Mouse (Mus musculus) heart, postnatal 4 days (tissue): ENCODE results near the gene Zfp839. TPM values are rescaled to one million over a fixed set of nuclear protein-coding genes. Genes with fewer than 3 reads are reported as not detected.
A peak's percentile ranks its signal among the peaks of the same experiment; 100 is the strongest.

Experiments used
- DNase-seq: peaks from one replicate; pipeline ENCODE4 v3.0.0; 2021
- total RNA-seq, 2 experiments: library from RNA; stranded (reverse); gene quantifications; 2 replicates each; pipeline ENCODE4 v1.2.3; 2021

Zfp839 gene
- 1 to 10 TPM; 6.7 to 6.9 TPM for total RNA-seq

DNA sequence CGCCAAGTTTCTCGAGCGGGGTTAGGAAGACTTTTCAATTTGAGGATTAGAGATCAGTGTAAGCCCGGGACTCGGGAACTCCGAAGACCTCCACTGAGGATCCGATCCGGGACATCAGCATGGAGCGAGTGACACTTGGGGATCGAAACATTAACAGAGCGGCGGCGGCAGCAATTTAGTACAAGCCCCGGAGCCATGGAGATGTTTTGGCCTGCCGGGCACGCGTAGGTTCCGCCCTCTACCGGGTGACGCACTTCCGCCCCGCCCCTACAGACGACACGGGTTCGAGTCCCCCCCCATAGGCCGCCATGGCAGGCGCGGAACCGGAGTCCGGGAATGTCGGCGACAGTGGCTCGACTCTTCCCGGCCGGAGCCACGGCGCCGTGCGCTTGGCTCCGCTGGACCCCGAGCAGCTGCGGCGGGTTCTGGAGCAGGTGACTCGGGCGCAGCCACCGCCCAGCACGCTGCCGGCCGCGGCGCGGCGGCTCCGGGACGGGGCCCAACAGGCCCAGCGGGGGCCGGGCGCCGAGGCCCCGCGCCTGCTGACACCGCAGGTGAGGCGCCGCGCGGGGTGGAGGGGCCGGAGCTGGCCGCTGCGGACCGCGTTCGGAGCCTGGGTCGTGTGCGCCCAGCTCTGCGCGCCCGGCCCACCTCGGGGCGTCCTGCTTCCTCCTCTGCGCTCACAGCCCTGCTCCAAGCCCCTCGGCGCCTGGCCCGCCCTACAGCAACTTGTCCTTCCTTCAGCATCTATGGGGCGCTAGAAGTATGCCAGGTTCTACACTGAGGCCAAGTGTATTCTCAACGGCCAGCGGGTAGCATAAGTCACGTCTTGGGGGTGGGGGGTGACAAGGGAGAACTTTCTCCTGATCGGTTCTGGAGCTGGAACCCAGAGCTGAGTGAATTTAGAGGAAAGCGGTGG, at the start of gene Zfp839:
TSS of gene Zfp839 (plus strand) at position 244 of the 919 bp plus-strand sequence.
- DNase-seq, result peak; percentile 88

DNA sequence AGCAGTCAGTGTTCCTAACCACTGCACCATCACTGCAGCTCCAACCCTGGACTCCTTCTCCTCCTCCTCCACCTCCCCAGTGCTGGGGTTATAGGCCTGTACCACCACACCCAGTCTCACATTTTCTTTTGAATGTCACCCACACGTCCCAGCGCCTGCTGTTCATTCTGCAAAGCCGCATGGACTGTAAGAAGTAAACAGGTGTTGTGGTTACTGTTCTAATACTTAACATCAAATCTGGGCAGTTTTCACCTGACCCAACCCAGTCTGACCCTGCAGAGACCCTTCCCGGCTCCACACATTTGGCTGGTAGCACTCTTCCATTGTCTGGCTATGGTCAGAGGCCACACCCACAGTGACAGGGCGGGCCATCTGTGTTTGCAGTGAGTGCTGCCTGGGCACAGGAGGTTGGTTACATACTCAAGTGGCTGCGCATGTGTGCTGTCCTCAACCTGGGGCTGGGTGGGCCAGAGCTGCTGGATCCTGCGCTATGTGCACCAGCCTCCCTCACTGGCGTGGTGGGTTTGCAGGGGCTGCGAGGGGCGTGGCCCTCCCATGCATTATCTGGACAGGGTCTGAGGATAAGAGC, 48.1 kb upstream of the Zfp839 start:
- DNase-seq, result no peak

DNA sequence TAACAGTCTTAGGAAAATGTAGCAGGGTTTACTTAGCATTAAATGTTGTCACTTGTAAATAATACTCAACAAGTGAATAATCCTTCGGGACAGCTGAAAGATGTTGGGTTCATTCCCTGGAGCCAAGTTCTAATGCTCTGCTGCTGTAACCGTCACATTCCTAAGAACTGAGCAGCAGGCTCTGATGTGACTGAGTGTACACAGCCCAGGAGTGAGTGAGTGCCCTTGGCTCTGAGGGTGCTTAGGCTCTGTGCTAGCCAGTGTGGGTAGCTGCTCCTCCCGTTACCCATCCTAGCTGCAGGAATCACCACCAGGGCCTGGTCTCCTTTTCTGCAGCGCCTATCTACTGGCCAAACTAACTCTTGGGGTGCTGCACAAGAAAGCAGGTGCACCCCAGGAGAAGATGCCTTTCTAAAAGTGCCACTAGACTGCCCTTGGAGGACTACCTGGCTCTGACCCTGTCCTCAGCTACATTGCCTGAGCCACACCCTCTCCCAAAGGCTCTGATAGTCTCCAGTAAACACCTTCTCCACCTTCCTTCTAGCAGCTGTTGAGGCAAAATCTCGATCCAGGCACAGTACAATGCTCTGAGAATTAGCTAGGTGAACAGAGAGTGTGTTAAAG, 47.3 kb upstream of the Zfp839 start:
- no peak for DNase-seq

DNA sequence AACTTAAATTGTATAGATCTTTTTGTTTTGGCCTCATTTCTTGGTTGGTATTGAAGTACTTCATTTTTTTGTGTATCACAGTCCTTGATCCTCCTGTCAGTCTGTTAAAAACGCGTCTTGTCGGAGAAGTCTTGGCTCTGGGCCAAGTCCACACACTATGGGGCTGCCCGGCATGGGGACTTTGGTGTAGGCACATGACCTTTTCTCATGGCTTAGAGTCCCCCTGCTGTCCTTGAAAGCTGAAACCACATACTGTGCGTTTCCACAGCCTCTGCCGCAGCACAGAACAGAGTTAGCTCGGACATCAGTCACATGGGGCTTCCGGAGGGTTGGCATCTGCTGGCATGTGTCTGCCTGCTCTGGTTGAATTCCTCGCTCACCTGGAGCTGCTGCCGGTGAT, 45.8 kb upstream of the Zfp839 start:
- peak; percentile 61 for DNase-seq

DNA sequence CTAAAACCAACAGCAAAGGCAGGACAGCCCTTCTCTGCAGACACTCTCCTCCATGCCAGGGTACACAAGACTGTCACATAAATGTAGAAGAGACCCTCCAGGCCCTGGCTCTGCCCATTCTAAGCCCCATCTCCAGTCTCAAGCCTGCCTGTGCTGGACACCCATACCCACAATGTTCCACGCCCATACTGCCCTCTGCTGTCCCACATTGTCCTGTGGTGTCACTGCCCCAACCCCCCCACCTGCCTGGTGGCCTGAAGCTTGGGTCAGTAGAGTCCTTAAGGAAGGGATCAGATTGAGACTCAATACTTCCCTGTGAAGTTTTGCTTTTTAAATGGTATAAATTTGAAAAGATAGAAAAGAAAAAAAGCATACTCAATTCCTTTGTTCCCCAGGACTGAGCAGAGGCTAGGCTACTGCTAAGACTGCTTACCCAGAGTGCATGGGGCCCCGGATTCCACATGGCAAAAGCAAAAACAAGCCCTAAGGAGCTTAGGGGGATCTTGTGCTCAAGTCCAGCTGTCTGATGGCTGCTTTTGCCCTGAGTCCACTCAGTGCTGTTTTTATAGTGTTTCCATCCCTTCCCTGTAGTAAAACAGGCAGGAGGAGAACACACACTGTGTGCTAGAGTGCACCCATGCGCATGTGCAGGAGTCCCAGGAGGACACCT, 43.6 kb upstream of the Zfp839 start:
- peak; percentile 49 for DNase-seq

DNA sequence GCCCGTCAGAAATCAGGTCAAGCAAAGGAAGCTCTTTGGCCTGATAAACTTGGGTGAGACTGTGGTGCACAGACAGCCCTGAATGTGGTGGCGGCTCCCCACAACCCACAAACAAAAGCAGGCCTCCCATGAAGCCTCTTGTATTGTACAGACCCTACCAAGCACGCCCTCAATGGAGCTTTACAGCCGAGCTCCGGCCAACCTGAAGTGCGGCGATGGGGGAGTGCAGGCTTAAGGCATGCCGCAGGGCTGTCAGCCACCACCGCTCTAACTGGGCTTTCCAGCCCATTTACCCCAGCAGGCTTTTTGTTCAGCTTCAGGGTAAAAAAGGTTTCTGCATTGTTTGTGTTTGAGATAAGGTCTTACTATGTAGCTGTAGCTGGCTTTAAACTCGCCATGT, 41.6 kb upstream of the Zfp839 start:
- DNase-seq, result no peak

DNA sequence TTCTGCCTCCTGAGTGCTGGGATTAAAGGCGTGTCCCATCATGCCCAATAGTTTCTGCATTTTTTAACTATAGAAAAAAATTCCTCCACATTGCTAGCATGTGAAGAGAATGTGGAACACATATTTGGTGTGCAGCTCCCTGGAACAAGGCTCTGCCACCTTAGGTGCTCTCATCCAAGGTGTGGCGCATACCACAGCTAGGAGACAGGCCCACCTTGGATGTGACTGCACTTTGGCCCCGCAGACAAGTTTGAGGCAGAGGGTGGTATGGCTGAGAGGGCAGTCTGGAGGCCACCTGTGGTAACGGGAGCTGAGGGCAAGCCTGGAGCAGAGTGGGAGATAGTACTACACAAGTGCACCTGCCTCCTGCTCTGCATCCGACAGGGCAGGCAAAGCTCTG, 41.2 kb upstream of the Zfp839 start:
- no peak for DNase-seq

DNA sequence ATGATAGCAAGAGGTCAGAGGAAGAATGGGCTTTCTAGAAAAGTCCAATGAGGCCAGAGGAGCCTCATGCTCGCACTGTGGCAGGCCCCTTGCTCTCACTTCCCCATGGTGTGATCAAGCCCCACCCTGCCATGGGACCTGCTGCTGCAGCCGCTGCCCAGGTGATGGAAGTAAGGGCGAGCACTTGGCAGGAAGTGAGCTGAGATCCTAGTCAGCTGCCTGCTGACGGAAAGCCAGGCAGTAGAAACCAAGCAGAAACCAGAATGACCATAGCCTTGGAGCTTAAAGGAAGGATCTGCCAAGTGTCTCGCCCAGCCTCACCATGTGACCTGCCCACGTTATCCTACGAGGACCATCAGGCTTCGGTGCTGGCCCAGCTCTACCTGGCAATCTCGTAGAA, 36.9 kb upstream of the Zfp839 start:
- DNase-seq, result no peak

DNA sequence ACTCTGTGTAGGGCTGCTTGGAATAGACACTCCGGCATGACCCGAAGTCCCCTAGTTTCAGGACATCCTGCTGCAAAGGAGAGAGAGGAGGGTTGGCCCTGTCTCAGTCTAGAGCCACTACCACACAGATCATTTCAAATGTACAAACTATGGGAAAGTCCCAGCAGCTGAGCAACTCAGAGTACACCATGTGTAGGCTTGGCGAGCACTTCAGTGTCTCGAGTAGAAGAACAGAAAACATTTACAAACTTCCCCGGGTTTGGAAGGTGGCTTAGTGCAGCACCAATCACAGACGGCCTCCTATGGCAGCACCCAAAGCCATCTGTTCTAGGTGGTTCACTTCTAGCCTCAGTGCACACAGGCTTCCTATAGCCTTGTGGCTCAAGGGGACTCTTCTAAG, 36.4 kb upstream of the Zfp839 start:
- DNase-seq, result no peak

DNA sequence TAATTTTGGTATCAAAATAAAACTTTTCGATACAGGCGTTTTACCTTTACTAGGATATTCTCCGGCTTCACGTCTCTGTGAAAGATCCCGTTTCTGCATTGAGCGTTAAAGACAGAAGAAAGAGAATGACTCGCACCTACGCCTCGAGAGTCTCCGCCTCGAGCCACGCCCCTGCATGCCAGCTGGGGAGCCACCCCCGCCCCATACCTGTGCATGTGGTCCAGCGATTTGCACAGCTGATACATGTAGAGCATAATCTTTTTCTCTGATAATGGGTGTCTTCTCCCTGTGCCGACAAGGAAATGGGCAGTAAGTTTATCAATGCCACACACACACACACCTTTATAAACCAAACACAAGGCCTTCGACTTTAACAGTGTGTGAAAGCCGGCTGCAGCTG, 35.1 kb upstream of the Zfp839 start:
- DNase-seq, result no peak

DNA sequence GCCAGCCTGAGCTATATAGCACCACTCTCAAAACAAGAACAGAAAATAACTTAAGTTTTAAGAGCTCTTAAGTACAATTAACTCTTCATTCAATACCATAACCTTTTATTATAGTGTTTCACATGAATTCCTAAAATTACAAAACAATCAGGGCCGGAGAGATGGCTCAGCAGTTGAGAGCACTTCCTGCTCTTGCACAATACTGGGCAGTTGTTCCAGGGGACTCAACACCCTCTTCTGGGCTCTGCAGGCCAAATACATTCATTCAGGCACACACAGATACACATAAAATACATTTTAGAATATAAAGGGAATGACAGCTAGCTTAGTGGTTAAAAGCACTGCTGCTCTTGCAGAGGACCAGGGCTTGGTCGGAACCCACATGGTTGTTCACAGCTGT, 33.2 kb upstream of the Zfp839 start:
- DNase-seq, result no peak

DNA sequence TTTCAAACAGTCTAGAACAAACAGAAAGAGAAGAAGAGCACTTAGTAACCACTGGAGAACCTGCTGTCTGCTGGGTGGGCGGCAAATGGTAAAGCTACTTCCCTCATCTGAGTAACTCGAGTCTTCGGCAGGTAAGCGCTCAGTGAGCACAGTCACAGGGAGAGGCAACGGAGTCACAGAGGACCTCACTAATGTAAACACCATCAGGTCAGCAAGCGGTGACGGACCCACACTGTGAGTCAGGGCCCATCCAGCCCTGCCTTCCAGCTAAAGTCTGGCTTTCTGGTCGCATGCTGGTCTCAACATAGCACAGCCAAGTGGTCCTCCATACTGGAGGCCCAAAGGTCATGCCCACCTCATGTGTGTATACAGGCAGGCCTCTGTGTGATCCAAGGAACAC, 30.7 kb upstream of the Zfp839 start:
- DNase-seq, result no peak

DNA sequence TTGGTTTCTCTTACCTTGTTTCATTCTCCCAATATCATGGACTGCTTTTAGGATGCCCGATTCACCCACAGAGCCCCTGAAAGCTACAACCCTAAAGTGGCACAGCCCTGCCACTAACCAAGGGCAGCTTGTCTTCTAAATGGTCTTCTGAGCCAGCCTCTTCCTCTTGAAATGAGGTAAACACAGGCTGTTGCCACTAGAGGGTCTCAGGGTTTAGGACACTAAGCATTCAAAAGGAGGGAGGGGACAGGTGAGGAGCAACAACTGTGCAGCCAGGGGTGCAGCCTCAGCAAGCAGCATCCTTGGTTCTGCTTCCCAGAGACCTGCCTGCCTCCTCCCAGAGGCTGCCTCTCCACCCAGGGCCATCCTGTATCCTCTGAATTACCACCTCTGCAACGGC, 28.3 kb upstream of the Zfp839 start:
- no peak for DNase-seq

DNA sequence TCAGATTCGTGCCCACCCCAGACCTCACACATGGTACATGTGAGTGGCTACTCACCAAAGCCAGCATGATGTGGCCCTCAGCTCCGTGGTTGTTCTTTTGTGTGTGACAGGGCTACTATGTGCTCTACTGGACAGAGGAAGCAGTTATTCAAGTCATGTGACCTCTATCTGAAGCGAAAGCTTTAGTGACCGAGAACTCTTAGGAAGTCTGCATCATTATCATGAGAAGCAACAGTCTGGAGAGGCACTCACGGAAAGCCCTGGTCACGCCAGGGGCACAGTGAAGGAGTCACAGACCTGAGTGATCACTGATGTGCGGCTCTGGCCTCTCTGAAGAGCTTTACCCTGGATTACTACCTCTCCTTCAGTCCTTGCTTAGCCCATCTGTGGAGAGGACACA, 27.7 kb upstream of the Zfp839 start:
- DNase-seq, result no peak

DNA sequence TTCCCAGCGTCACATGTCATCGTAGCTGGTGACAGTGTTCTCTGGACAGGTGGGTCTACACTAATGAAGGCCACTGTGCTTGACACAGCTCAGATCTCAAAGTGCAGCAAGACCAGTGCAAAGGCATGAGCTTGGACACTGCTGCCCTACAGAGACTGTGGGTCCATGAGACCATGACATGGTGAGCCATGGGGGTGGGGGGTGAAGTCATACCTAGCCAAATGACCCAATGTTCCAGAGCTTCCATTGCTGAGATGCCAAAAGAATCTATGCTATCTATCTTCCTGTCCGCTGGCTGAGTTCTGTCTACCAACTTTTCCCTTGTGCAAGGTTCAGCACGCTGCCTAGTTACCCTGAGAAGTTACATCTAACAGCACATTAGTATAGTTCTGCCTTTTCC, 21.1 kb upstream of the Zfp839 start:
- DNase-seq, result no peak

DNA sequence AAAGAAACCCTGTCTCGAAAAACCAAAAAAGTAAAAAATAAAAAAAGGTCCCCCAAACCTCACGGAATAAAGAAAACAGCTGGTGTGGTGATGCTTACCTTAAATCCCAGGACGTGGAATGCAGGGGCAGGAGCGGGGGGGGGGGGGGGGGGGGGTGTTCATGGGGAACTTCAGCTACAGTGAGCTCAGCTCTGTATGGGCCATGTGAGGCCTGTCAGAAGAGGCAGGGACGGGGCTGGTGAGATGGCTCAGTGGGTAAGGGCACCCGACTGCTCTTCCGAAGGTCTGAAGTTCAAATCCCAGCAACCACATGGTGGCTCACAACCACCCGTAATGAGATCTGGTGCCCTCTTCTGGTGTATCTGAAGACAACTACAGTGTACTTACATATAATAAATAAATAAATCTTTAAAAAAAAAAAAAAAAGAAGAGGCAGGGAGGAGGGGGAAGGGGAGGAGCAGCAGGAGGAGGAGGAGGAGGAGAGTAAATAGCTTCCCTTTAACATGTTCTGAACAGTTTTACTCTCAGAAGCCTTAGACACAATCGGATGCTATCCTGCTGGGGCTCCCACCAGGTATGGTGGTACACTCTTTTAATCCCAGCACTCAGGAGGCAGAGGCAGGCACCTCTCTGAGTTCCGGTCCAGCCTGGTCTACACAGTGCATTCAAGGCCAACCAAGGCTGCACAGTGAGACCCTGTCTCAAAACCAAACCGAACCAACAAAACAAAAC, 19.6 kb upstream of the Zfp839 start:
- DNase-seq, result no peak

DNA sequence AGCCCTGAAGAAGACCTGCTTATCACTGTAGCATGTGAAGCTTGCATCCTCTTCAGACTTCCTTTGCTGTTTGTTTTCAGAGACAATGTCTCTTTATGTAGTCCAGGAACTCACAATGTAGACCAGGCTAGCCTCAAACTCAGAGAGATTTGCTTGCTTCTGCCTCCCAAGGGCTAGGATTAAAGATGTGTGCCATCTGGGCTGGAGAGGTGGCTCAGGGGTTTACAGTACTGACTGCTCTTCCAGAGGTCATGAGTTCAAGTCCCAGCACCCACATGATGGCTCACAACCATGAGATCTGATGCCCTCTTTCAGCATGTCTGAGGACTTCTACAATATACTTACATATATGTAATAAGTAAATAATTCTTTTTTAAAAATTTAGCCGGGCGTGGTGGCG, 14.9 kb upstream of the Zfp839 start:
- no peak for DNase-seq

DNA sequence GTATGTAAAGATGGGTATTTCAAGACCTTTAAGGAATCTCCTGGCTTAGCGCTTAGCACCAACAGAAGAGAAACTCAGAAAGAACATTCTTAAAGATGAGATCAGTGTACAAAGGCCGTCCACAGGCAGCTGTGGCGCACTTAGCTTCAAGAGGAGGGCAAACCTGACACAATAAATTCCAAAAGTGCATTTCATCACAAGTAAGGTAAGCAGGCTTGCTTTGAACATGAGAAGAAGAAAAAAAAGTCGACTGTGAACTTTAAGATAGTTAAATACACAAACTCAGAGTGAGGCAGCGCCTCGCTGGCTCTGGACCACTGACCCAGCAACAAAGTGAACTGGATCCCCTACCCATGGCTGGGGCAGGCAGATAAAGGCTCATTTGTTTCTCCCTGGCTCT, 13.3 kb upstream of the Zfp839 start:
- no peak for DNase-seq

DNA sequence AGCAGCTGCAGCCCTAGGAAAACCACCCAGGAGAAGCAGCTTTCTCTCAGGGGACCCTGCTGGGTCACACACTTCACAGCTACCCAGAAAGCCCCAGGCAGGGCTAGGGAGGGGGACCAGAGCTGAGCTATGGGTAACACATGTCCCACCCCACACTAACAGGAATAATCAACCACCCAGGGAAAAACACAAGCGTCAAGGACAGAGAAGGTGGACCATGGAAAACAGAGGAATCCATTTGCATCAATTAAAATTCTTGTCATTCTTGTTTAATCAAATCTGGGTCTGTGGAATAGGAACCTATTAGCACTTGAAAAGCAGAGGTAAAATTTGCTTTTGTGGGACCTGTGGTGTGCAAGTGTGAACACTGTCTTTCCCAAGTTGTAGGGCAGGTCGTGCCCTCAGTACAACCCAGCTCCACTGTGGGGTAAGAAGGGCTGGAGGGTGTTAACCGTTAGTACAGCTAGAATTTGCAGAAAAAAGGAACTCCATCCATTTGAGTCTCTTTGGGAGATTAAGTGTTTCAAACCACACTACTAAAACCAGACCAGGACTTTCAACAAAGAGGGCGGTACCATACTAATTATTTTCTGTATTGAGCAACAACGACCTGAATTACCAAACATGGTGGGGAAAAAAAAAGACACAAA, 12.7 kb upstream of the Zfp839 start:
- no peak for DNase-seq

DNA sequence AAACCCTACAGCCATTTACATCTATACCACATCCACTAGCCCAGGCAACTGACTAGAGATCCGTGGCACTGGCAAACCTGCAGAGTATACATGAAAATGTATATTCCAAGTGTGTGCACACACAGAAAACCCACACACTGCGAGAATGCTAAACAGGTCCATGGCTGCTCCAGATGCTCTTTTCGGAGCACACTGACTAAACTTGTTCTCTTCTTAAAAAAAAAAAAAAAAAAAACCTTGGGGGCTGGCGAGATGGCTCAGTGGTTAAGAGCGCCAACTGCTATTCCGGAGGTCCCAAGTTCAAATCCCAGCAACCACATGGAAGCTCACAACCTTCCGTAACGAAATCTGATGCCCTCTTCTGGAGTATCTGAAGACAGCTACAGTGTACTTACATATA, 12.2 kb upstream of the Zfp839 start:
- DNase-seq, result no peak

DNA sequence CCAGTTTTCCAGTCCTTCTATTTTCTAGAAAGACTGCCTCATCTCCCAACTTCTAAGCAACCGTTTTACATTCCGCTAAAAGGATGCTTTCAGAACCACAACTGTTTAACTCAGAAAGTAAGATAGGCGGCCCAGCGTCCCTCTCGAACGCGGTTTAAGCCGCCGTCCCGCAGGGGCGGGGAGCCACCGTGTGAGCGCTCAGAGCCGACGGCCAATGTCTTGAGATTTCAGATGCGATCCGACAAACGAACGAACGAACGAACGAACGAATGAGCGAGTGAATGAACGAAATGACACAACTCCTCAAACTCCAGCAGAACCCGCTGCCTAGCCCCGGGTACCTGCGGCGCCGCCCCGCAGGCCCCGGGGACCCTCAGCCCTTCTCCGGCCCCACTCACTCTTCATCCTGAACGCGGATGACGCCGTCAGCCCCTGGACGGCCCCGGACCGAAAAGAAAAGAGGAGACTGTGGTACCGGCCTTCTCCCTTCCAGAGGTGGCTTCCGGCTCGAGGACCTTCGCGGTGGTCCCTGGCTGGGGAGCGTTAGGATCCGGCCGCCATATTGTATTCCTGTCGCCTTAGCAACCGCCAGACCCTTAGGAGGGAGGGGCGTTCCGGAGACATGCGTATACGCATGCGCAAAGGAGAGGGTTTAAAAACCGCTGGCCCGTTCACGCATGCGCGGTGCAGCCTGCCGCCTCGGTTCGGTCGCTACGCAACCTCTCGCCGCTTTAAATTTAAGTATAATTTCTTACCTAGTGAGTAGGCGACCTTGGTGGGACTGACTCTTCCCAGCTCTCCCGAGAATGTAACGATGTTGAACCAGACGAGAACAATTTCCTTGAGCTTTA, 9.5 kb upstream of the Zfp839 start, which contains the start of gene Mok:
TSS of gene Mok (minus strand) at position 592 of the 851 bp plus-strand sequence.
- peak; percentile 98 for DNase-seq
